Mouse (Mus musculus): Measurements from ENCODE around the gene G0s2.
A peak's percentile ranks its signal among the peaks of the same experiment; 100 is the strongest.

Gene G0s2

GRCm38 (mm10) chr1:193251386-193251785 lies 21.6 kb downstream of the G0s2 start:
- DNase-seq = no peak

DNA sequence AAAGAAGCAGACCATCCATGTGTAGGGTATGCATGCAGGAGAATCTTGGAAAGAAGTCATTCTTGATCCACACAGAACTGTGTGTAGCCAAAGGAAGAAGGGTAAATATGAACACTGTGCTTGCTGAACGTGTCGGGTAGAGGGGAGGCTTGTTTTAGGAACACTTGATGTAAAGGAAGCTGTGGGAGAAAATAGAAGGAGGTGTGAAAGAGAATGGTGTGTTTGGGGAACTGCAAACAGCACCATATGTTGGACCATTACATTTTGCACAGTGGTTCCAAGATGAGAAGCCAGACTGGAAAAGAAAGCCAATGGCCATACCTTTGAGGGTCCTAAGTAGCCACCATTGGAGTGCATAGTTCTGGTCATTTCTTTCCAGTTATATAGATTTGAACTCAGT lies 23.0 kb downstream of the G0s2 start:
- no peak for DNase-seq

GRCm38 (mm10) chr1:193244235-193244634 lies 28.8 kb downstream of the G0s2 start:
- DNase-seq = no peak

DNA sequence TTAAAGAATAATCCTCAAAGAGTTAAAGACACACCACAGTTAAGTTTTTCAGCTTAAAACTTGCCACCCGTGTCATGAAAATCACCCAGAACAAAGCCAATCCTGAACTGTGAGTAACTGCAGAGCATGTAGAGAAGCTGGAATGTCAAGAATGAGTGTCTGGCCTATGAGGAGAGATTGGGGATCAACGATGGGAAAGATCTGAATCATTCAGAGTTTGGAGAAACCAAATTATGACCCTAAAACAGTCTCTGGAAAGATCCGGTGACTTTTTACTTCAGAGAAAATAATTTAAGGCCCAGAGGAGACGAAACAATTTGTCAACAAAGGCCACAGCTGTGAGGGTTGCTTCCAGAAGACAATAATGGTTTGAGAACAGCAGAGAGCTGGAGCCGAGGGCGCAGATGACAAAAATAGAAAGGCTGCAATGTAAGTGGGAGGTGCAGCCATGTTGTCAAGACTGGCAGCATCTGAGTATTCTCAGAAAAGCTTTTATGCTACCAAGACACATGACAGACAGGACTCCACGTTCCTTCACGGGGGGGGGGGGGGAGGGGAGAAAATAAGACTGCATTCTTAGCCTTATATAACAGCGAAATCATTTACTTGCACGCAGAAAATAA lies 29.3 kb downstream of the G0s2 start:
- DNase-seq = no peak

DNA sequence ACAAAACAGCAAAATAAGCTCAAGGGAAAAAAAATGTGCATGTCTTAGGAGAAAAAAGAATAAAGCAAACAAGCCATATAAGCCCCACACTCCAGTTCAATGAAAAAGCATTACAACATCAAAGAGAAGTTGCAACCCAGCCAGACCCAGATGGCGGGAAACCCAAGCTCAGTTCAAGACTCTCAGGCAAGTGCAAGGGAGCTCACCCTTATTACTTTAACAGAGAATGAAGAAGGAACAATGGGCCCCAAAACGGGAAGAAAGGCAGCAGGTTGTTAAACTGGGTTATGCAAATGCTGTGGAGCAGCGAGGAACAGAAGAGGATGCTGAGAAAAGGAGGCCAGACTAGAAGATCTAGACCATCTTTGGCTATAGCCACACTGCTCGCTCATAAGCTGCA lies 30.2 kb downstream of the G0s2 start:
- DNase-seq = peak; percentile 37

- DNase-seq = no peak
Observed at GRCm38 (mm10) chr1:193242238-193242637, 30.8 kb downstream of the G0s2 start.

DNA sequence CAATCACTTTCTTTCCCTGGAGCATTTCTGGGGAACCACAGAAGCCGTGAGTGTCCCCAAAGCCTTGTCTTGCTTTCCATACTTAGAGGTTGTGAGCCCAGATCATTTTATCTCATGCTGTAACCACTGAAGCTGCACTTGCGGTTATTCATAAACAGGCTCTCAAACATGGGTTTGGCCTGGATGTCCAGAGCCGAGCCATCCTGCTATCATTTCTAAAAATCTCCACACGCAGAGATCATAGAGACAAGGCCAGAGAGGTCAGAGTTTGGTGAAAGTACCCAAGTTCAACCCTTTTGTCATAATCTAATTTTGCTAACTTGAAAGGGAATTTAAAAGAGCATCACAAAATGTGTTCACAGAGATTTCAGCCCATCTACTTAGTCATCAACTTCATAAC lies 31.6 kb downstream of the G0s2 start:
- no peak for DNase-seq

DNA sequence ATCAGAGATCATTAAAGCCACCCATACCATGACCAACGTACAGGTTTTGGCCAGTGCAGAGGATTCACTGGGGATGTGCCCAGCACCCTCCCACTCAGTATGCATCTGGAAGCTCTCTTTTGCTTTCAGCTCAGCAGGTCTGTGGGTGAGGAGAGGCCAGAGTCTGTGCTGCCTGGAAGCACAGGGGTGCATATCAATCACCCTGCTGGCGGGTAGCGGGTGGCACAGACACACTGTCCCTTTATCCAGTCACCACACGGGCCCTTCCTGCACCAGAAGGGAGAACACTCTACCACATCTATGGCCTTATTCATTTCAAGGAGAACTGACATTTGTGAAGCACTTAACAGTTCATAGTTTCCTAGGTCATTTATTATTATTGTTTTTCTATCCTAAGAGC lies 34.6 kb downstream of the G0s2 start:
- no peak for DNase-seq

DNA sequence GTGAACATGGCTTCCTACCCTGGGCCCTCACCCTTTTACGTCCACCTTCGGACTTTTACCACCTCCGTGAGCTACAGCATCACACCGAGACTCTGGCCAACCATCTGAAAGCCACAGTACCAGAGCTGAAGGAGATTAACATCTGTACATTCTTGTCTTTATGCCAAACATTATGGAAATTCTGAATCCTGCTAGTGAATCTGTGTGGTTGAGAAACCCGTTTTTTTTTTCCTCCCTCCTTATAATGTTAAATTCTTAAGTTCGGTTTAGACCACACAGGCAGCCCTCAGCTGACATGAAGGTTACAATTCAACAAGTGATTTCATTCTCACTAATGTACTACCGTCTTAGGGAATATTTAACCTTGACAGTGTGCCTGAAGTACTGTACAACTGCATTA lies 38.1 kb downstream of the G0s2 start:
- no peak for DNase-seq

DNA sequence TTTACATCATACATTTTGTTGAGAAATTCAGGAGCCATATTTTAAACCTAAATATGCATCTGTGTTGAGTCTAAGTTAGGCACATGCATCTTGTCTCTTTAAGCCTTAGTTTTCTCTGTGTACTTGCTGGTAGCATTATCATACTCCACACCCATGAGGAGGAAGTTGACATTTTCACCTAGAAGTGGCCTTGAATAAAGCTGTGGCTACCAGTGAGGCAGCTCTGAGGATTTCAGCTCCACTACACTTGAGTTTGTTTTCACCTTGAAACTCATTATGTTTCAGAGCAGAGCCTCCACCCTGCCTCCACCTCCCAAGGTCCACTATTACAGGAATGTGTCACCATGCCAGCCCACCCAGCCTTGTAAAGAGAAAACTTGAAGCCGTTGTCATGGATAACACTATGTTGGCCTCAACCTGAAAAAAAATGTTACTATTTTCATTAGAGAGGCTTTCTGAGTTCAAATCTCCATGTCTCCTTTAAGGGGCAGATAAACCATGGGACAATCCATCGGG lies 38.8 kb downstream of the G0s2 start:
- DNase-seq = no peak

GRCm38 (mm10) chr1:193232732-193233131 lies 40.3 kb downstream of the G0s2 start:
- no peak for DNase-seq

DNA sequence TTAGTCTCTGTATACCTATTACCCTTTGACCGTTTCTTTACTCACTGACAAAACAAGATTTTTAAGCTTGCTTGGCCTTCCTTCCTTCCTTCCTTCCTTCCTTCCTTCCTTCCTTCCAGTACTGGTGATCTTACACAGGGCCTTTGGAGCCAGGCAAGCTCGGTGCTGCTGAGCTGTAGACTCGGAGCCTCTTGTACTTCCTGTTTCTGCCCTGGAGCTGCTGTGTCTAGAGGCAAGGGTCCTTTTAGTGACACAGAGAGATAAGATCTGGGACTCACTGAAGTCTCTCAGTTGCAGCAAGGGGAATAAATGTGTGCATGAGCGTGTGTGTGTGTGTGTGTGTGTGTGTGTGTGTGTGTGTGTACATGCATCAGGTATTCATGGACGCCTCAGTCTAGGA lies 42.1 kb downstream of the G0s2 start:
- DNase-seq = peak; percentile 35

DNA sequence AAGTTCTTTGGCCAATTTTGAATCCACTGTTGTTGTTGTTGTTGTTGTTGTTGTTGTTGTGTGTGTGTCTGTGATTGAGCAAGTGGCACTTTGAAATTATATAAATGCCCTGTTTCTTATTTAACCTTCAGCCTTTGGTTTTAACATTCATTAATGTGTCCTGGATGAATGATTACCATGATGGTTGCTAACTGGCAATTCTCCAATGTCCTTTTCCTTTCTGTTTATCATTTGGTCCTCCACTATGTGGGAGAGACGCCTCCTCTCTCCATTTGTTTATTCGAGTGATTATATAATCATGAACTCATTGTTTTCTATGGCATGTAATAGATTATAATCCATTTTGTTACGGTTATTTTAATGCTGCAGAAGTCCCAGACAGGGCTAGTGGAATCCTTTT lies 42.5 kb downstream of the G0s2 start:
- no peak for DNase-seq

DNA sequence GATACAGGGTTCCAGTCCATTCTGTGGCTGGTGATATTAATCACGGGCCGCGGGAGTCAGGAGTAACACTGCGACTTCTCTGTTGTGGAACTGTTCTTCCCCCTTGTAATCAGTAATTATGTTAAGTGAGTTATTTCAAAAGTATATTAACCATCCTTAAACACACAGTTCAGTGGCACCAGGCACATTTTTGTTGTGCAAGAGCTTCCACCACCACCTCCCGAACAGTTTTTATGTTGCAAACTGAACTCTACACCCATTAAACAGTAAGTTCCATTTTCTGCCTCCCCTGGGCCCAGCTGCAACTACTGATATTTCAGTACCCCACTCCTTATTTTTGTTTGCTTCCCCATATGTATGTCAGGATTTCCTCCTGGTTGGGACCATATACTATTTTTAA lies 43.4 kb downstream of the G0s2 start:
- DNase-seq = no peak

- DNase-seq = no peak
Observed at GRCm38 (mm10) chr1:193227537-193227936, 45.5 kb downstream of the G0s2 start.

DNA sequence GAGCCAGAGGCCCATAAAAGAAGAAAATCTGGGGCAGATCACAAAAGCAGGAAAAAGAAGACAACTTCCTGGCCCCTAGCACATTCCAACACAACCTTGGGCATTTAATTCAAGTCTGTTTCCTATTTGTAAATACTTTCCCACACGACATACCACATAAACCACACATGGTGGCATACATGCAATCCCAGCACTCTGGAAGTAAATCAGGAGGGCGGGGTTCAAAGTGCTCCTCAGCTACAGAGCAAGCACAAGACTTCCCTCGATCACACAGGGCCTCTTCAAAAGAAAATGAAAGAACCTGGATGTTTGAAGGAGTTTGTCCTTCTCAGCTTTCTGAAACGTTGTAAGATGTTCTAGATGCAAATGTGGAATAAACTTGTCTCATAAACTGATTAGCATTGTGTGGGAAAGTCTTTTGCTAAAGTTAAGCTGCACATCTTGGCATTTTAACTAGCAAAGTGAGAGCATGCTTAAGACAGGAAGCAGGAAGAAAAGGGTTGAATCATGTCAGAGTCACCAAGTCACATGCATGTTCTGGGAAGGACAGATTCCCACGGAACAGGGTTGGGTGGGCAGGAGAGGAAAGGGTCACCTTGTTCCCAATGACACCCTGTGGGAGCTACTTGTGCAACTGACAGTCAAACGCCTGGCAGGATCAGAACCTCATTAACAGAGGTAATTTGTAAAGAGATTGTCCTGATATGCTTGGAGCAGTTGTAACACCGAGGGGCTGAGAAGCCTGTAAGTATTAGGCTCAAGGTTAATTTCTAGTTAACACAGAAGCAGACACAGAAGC lies 46.1 kb downstream of the G0s2 start:
- DNase-seq = no peak

DNA sequence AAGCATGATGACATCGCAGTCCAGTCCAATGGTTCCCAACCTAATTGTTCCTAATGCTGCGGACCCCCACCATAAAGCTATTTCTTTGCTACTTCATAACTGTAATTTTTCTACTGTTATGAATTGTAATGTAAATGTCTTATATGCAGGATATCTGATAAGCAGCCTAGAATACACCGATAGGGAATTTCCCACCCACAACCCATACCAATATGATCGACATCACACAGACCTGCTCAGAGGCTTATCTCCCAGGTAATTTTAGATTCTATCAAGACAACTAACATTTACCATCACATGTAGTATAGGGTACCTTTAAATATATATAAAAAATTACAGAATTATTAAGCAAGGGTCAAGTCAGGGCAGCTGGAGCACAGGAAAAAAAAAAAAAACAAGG lies 46.9 kb downstream of the G0s2 start:
- DNase-seq = no peak

DNA sequence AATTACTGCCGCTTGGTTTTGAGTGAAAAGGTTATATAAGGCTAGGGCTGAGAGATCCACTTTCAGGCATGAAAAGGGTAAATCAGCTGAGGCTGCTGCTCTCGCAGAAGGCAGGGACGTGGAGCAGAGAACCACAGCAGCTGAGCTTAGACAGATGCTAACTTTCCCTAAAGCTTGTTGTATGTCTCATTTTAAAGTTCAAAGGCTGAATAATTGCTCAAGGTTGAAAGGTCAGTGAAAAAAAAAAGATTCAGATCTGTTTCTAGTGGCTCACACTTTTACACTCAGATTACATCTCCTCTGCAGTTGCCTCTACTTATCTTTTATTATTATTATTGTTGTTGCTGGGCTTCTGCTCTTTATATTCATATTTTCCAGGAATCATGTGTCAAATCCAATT lies 47.5 kb downstream of the G0s2 start:
- no peak for DNase-seq
